Mouse (Mus musculus) 3T3-L1 (cell line): ENCODE results near the gene Supt5.

Experiments
- DNase-seq: peaks from one replicate; pipeline ENCODE4 v3.0.0-alpha.2; 2015; ENCODE audit warnings: low read depth, low spot score

Supt5 gene

DNA sequence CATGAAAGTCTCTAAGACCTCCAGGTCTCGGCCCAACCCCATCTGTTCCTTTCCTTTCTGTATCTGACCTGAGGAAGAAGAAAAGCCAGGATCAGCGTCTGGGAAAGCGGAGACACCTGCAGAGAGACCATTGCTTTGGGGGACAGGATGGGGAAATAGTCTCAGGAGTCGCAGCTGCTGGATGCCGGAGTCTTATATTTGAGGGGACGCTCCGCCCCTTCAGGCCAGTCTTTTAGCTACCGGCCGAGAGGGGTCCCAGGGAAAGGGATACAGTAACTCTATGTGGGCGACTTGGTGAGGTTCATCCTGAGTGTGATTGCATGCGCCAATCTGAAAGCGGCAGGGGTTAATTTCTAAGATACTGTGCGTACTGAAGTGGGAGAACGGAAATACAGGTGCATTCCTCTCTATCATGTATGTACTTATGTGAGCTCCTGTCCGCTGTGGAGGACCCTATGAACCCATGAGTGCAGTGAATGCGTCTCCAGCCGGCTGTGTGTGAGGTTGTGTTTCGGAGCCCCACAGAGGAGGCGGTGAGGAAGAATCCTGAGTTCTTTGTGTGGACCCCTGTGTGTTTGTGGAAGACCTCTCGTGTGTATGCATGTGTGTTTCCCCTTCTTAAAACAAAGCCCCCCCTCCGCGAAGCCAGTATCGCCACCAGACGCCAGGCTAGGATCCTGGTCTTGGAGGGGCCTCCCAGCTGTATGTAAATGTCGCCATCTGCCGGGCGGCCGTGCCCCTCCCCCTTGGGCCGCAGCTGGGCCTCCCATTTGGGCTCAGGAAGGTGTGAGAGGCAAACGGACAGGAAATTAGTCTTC is 36.7 kb downstream of the Supt5 start, which contains the start of gene Dll3:
TSS of gene Dll3 (minus strand) at position 623 of the 818 bp plus-strand sequence.
- DNase-seq = peak; percentile 31

DNA sequence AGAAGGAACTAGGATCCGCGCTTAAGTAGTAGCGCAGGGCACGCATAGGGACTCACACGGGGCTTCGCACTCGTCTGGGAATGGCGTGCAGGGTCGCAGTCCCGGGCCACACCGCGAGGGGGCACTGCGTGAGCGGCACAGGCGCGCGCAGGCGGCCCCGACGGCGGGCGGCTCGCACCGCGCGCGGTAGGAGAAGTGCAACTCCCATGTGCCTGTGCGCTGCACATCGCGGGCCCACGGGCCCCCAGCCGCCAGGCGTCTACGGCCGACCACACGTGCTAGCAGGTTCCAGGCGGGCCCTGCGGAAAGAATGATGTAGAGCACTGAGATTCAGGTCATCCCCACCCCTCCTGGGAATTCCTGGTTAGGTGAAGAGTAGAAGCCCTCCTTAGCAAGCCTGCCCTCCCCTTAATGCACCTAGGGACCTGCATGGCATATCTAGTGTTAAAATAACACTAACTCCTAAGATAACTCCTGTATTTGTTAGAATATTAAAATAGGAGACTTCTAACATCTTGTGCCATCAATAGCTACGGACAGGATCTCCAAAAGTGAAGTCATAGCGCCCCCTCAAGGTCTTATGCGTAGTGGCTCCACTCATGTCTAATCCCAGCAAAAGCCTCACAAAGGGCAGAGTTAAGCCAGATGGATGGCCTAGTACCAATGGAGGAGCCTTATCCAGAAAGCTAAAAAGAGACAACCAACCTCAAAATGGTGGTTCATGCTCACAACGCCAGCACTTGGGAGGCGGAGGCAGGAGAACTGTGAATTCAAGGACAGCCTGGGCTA is 39.5 kb downstream of the Supt5 start:
- DNase-seq = peak; percentile 65

DNA sequence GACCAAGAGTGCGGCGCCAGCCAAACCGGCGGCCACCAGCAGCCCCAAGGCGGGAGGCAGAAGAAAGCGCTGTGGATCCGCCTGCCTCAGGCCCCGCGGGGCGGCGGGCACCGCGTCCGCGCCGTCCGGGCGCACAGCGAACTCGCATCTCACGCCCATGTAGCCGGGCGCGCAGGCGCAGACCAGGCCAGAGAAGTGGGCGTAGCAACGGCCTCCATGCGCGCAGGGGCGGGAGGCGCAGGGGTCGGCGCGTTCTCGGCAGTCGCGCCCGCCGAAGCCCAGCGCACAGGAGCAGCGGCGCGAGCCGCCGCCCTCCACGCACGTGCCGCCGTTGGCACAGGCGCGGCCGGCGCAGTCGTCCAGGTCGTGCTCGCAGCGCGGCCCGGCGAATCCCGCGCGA is 44.1 kb downstream of the Supt5 start:
- no peak for DNase-seq

DNA sequence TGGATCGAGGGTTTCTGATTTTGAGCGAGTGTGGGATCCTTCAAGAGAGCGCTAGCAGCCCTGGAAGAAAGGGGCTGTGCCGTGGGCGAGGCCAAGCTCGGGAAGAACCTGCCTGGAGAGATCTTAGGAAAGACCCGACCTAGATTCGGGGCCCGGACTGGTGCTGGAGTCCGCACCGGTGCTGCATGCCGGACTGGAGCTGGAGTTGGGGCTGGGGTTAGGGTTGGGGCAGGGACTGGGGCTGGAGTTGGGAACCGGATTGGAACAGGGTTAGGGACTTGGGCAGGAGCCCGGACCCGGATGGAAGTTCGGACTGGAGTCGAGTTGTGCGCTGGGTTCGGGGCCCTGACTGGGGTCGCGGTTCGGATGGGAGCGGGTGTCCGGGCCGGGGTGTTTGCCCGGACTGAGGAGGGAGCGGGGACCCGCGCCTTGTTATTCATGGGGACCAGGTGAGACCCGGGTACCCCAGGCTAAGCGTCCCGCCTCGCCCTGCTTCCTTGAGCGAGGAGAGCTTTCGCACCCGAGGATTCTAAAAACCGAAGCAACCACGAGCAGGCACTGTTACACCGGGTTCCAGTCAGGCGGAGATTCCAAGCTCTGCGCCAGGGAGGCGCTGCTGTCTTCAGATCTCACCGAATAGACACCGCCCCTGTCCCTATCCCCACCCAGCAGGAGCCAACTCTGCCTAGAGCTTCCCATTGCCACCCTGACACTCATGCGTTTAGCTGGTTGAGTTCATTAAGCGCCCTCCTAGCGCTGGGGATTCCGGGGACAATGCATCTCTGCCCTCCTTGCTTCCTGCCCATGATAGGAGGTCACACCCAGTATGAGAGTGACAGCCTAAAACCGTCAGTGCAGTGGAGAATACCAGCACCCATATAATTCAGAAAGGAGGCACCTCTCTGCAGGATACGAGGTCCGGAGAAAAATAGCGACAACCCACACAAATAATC is 47.6 kb downstream of the Supt5 start, which contains the start of gene Selenov:
TSS of gene Selenov (minus strand) at position 549 of the 953 bp plus-strand sequence.
- DNase-seq = no peak

DNA sequence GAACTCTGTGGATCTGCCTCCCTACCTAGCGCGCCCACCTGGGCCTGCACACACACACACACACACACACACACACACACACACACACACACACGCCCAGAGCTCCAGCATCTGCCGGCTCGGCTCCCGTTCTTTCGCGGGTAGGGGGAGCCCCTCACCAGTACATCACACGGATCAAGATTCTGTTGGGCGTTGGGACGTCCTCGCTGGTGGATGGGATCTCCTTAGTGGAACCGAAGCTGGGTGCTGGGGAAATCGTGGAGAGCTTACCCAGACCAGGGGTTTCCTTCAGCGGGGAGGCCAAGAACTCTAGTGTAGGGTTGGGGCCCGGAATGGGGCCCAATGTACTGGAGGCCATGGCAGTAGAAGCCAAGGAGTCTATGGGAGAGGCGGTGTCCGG is 48.4 kb downstream of the Supt5 start:
- no peak for DNase-seq

DNA sequence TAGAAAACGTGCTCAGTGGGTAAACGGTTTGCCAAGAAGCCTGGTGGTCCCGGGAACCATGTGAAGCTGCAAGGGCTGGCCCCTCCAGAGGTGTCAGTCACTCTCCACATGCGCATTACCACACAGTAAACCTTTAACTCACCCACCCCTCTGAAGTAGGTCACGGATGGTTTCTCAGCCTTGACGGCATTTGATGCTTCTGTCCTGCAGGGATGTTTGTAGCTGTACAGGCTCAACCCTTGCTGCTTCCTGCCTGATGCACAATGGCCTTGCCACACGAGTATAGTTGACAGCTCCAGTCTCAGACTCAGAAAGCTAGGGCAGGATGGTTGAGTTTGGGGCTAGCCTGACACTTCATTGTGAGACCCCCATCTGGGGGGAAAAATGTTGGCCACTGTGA is 57.9 kb downstream of the Supt5 start:
- DNase-seq = no peak

DNA sequence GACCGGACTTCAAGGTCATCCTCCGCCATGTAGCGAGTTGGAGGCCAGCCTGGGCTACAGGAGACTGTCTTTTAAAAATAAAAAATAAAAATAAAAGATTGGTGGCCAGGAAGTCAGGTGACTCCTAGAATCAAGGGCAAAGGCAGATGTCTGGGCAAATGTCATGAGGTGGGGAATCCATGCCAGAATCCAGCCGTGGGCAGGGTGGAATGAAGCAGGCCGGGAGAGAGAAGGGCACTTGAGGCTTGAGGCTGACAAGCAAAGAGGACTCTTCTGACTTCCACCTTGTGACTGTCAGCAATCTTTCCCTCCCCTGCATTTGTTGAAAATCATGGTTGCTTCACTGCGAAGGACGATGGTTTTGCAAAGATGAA is 60.3 kb downstream of the Supt5 start:
- peak; percentile 25 for DNase-seq

DNA sequence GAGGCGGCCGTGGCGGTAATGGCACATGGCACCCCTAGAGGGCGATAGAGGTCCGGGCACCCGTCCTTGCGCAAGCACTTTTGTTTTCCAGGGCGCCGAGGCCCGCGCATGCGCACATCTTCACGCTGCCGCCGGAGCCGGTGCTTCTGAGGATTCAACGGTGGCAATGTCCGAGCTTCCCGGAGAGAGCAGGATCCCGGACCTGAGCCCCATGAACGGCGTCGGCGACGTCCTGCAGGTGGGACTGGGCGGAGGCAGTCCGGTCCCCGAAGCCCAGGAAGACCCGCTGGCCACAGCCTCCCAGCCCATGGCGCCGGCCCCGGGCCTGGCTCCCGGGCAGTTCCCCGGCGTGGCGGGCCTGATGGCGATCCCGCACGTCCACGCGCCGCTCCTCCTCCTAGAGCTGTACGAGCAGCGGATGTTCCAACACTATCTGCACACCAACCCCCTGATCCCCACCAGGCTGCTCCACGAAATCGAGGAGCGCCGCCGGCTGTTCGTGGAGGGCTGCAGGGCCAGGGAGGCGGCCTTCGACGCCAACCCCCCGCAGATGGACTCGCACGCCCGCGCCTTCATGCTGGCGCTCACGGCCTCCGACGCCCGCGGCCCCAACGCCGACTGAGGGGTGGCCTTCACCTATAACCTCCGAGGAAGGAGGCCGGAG is 60.8 kb downstream of the Supt5 start, which contains the start of gene Eid2b:
TSS of gene Eid2b (plus strand) at position 125 of the 664 bp plus-strand sequence.
- peak; percentile 90 for DNase-seq

DNA sequence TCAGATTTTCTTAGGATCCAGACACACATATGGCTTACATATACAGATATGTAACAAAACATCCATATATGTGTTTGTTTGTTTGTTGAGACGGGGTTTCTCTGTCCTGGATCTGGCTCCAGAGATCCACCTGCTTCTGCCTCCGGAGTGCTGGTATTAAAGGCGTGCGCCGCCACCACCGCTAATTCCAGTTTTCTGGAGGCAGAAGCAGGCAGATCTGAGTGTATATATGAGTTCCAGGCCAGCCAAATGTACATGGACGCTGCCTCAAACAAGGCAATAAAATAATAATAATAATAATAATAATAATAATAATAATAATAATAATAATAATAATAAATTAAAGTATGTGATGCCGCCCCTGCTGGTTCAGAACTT is 61.3 kb downstream of the Supt5 start:
- no peak for DNase-seq

DNA sequence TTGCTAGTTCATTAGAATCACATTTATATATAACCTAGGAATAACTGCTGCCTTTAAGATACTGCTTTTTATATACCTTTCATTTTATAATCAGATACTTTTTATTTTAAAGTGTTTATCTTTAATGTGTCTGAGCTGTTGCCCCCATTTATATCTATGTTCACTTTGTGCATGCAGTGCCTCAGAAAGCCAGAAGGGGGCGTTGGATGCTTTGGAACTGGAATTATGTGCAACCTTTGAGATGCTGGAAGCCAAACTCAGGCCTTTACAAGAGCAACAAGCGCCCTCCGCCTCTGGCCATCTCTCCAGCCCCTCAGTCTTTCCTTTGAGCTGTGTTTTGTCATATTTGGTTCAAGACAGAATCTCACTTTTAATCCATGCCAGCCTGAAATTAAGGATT is 66.8 kb downstream of the Supt5 start:
- no peak for DNase-seq

DNA sequence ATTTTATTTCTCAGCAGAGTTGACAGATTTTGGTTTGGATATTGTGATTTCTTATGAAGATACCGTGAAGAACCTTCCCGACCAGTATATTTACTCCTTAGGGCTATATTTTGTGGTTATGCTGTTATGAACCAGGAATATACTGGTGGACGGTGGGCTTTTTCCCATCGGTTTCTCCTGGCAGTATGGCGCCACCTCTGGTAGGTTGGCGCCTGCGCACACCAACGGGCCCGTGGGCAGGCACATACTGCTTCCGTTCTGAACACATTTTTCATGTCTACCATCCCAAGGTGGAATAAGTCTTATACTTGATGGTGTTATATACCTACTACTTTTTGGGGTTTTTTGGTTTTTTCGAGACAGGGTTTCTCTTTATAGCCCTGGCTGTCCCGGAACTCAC is 69.2 kb downstream of the Supt5 start:
- DNase-seq = no peak

DNA sequence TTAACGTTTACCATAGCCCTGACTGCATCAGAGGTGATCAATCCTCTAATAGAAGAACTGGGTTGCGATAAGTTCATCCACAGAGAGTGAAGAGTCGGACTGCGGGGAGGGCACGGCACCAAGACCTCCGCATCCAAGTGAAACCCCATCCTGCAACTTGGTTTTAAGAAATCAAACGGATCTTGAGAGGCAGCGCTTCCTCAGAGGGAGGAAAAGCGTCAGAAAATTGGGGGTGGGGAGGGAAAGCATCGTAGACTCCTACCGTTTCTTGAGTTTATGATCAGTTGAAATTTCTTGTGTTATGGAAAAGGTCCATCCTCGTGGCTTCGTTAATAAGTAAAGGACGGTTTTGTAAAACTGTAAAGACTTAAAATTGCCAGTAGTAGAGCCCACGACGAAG is 70.0 kb downstream of the Supt5 start:
- DNase-seq = no peak

DNA sequence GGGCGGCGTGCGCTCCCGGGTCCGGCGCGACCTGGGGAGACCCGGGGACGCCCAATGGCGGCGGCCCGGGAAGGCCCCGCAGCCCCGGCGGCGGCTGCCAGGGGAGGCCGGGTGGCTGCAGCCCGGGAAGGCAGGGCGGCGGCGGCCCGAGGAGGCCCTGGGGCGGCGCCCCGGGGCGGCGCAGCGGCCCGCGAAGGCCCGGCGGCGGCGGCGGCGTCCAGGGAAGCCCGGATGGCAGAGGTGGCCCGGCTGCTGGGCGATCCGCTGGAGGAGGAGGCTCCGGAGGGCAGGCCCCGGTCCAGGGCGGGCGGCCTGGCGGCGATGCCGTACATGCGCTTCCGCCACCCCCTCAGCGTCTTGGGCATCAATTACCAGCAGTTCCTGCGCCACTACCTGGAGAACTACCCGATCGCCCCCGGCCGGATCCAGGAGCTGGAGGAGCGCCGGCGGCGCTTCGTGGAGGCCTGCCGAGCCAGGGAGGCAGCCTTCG is 70.5 kb downstream of the Supt5 start:
- DNase-seq = peak; percentile 9

DNA sequence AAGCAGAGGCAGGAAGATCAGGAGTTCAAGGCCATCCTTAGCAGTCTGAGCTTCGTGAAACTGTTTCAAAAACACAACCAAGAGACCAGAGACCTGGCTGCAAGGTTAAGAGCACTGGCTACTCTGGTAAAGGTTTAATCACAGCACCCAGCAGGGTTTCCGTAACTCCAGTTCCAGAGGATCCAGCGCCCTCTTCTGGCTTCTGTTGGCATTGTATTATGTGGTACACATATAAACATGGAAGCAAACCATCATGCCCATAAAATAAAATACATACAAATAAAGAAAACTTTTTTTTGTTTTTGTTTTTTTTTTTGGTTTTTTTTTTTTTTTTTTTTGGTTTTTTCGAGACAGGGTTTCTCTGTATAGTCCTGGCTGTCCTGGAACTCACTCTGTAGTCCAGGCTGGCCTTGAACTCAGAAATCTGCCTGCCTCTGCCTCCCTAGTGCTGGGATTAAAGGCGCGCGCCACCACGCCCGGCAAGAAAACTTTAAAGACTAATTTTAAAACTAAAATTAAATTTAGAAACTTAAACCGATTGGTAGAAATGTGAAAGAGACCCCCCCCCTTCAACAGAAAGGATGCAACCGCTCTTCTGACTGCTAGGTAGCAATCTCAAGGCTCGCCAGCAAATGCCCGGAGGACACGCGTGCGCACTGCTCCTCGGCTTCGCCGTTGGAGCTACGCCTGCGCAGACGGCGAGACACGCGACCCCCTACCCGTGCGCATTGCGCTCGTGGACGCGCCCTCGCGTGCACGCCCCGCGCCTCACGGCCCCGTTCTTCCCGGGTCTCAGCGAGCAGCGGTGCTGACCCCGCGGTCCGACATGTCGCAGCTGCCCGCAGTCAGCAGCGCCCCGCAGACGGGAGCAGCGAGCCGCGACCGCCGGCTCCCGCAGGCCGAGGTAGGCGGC is 71.2 kb downstream of the Supt5 start, which contains the start of gene Eid2:
TSS of gene Eid2 (plus strand) at position 753 of the 913 bp plus-strand sequence.
- peak; percentile 56 for DNase-seq

DNA sequence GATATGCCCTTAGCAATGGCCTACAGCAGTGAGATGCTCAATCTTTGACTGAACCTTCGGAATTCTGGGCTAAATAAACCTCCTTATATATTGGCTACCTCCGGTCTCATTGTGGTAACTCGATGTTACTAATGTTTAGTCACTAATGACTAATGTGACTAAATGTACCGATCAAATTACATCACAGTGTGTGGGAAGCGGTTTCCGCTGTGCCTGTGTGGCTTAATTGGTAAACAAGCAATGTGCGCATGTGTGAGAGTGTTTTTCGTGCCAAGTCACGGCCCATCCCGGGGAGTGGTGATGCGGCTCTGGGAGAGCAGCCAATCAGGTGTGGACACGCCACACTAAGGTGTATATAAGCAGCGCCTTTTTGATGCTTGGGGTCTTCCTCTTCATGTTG is 73.2 kb downstream of the Supt5 start:
- DNase-seq = no peak
